Mouse (Mus musculus): ENCODE data around the gene Gprc6a.

Gene Gprc6a

GRCm38 (mm10) chr10:51590139-51590574 lies 41.1 kb downstream of the Gprc6a start, which contains the start of gene Fam162b:
Fam162b (minus strand) TSS chr10:51590517.
- DNase-seq (ENCODE audit: low read depth, low spot score), result no peak

GRCm38 (mm10) chr10:51584919-51585318 lies 46.3 kb downstream of the Gprc6a start:
- DNase-seq (ENCODE audit: low read depth, low spot score), result no peak

- DNase-seq (ENCODE audit: low read depth, low spot score), result no peak
These were observed 46.9 kb downstream of the Gprc6a start for GRCm38 (mm10) chr10:51584378-51584777.

GRCm38 (mm10) chr10:51571225-51571996 lies 59.9 kb downstream of the Gprc6a start:
- no peak for DNase-seq (ENCODE audit: low read depth, low spot score)
